Mouse (Mus musculus): ENCODE measurements at regions not wholly inside any gene's neighbourhood (a gene's known extent, or its start where the extent isn't known, plus 50 kb on each side); places are given as distances from the start of the nearest gene placed in this dataset.

DNA sequence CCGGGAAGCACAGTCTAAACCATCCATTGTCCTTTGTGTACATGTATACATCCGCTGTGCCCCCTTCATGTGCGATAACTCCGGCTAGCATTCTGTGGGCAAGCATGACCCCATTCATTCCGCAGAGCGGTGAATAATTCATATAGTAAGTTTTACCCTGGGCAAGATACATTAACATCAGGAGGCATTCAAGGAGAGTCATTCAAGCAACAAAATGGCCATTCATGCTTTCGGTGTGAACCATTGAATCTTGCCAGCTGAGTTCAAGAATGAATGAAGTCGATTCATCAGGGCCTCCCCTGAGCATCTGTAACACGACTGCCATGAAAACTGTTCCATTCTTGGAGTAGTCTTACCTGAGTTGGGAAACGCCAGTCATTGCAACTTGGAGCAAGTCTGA is 113.5 kb downstream of the Zfp365 start:
- TF ChIP-seq CTCF (IDR thresholded peaks at IDR 0.05; ENCODE audit: control insufficient read depth, insufficient read depth, insufficient read length) (no peak), USF1 (IDR thresholded peaks at IDR 0.05; ENCODE audit: low read depth) (no peak)

All from C2C12 (cell line).